Mouse (Mus musculus) retina, postnatal 1 day (tissue): ENCODE measurements around the gene Kcnk7.
"Not testable (repeated sequence)": the region's sequence is repeated elsewhere in the genome, so short reads cannot be mapped to it uniquely, and the experiment has no call there.

ENCODE experiments used
- DNase-seq: peaks from one replicate; pipeline ENCODE4 v3.0.0-alpha.2; 2012

The Kcnk7 gene

GRCm38 (mm10) chr19:5704163-5704800 lies at the start of gene Kcnk7:
Kcnk7 (plus strand) TSS chr19:5704367.
- no peak for DNase-seq

GRCm38 (mm10) chr19:5654720-5655298 lies 49.4 kb upstream of the Kcnk7 start:
- peak; percentile 43 for DNase-seq

- no peak for DNase-seq
Measured at GRCm38 (mm10) chr19:5660942-5661751, 43.0 kb upstream of the Kcnk7 start.

- DNase-seq = no peak
Measured at GRCm38 (mm10) chr19:5662310-5662709, 41.9 kb upstream of the Kcnk7 start.

GRCm38 (mm10) chr19:5662981-5663913 lies 40.9 kb upstream of the Kcnk7 start, which contains the start of gene Sipa1:
Sipa1 (minus strand) TSS chr19:5663707.
- peak; percentile 90 for DNase-seq

GRCm38 (mm10) chr19:5664669-5665257 lies 39.4 kb upstream of the Kcnk7 start:
- DNase-seq = no peak

- no peak for DNase-seq
Measured at GRCm38 (mm10) chr19:5665465-5665864, 38.7 kb upstream of the Kcnk7 start.

GRCm38 (mm10) chr19:5666386-5666785 lies 37.8 kb upstream of the Kcnk7 start:
- DNase-seq = no peak

GRCm38 (mm10) chr19:5668372-5668771 lies 35.8 kb upstream of the Kcnk7 start:
- DNase-seq = no peak

- DNase-seq = no peak
Measured at GRCm38 (mm10) chr19:5680432-5680831, 23.7 kb upstream of the Kcnk7 start.

GRCm38 (mm10) chr19:5684236-5684635 lies 19.9 kb upstream of the Kcnk7 start:
- no peak for DNase-seq

GRCm38 (mm10) chr19:5684985-5685384 lies 19.2 kb upstream of the Kcnk7 start:
- no peak for DNase-seq

GRCm38 (mm10) chr19:5685431-5685830 lies 18.7 kb upstream of the Kcnk7 start:
- no peak for DNase-seq

- DNase-seq = no peak
Measured at GRCm38 (mm10) chr19:5685861-5686260, 18.3 kb upstream of the Kcnk7 start.

- DNase-seq = no peak
Measured at GRCm38 (mm10) chr19:5686437-5686836, 17.7 kb upstream of the Kcnk7 start.

- DNase-seq = not testable (repeated sequence)
Measured at GRCm38 (mm10) chr19:5686954-5687353, 17.2 kb upstream of the Kcnk7 start.

GRCm38 (mm10) chr19:5687738-5688137 lies 16.4 kb upstream of the Kcnk7 start:
- DNase-seq = no peak

GRCm38 (mm10) chr19:5688200-5689087 lies 15.7 kb upstream of the Kcnk7 start, which contains the start of the genes Map3k11 and Pcnx3:
Map3k11 (plus strand) TSS chr19:5688742.
Pcnx3 (minus strand) TSS chr19:5688908.
- peak; percentile 99 for DNase-seq

- no peak for DNase-seq
Measured at GRCm38 (mm10) chr19:5689088-5689428, 15.1 kb upstream of the Kcnk7 start.

GRCm38 (mm10) chr19:5689565-5690342 lies 14.4 kb upstream of the Kcnk7 start:
- peak; percentile 78 for DNase-seq
